ENCODE assay signal across 9 mouse cellular contexts in genomic region chr4:152285505-152285904, GRCm38 (mm10). TPM values are rescaled to one million over a fixed set of nuclear protein-coding genes. Genes with fewer than 3 reads are reported as not detected.
DNase-seq lines count a peak whose midpoint lies in the region; ATAC-seq and TF ChIP-seq lines count a peak whose summit lies in the region.
"Had no signal": no experiment of that assay in that cellular context is flagged by ENCODE, and none has a peak within 500 bp of the region (broad histone marks: within the 10 kb centered on the region; RNA-seq: fewer than 3 reads in every experiment).

No protein-coding gene starts in this region.

- no peaks in the 10 kb centered on the region for H3K27me3 ChIP-seq in kidney, adult 2 months (replicated peaks; ENCODE audit: control insufficient read depth, insufficient read depth, low read length)
- peaks cover 90% of the 10 kb centered on the region for H3K27me3 ChIP-seq in kidney, embryonic 16.5 days (ENCODE audit: insufficient read depth, low read length)
- H3K27me3 ChIP-seq in ES-Bruce4 (ENCODE audit: control insufficient read depth, insufficient read depth, low read length, poor library complexity, severe bottlenecking) = 0 out of 2 replicates have a peak, but pooled peaks cover 2% of the 10 kb centered on the region
- H3K27me3 ChIP-seq in heart, postnatal 0 days (ENCODE audit: control insufficient read depth, insufficient read depth, low read length) = peaks cover 78% of the 10 kb centered on the region
- H3K27me3 ChIP-seq in stomach, postnatal 0 days (ENCODE audit: control insufficient read depth, insufficient read depth, low read length) = peaks cover 19% of the 10 kb centered on the region; the same call in 1 of the 2 replicates

- no peak for ATAC-seq in kidney, embryonic 16.5 days (ENCODE audit: low FRiP score, low TSS enrichment)
- ATAC-seq in heart, postnatal 0 days (ENCODE audit: insufficient read depth, low read depth) = peak; percentile 21; the same call in 1 of the 2 replicates
- ATAC-seq in stomach, postnatal 0 days (ENCODE audit: low FRiP score, low TSS enrichment) = no peak
- ATAC-seq in frontal cortex, adult (ENCODE audit: low TSS enrichment) = no peak

- peak; percentile 67 for TF ChIP-seq CTCF in kidney, adult 2 months (conservative IDR thresholded peaks at IDR 0.05; ENCODE audit: insufficient read depth, insufficient read length, low read depth, low read length)
- TF ChIP-seq CTCF in ES-Bruce4 (IDR thresholded peaks at IDR 0.05; ENCODE audit: low read depth, low read length) = peak; percentile 73
- TF ChIP-seq CTCF in heart, postnatal 0 days (IDR thresholded peaks at IDR 0.05; ENCODE audit: low read depth) = peak; percentile 72
- TF ChIP-seq CTCF in lung, adult 2 months (IDR thresholded peaks at IDR 0.05; ENCODE audit: insufficient read depth, low read length) = peak; percentile 72
- TF ChIP-seq CTCF in stomach, postnatal 0 days (IDR thresholded peaks at IDR 0.05; ENCODE audit: low read depth) = peak; percentile 79

- H3K9ac ChIP-seq in kidney, embryonic 16.5 days (replicated peaks; ENCODE audit: low read length) = no peak overlapping the region
- no peak overlapping the region for H3K9ac ChIP-seq in ES-Bruce4 (ENCODE audit: low read depth, poor library complexity, severe bottlenecking)
- H3K9ac ChIP-seq in heart, postnatal 0 days (replicated peaks; ENCODE audit: low read depth, low read length) = no peak overlapping the region
- H3K9ac ChIP-seq in stomach, postnatal 0 days (ENCODE audit: low read length) = no peak overlapping the region
- H3K9ac ChIP-seq: stomach, embryonic 15.5 days had no signal

- no peak overlapping the region for H3K4me2 ChIP-seq in kidney, embryonic 16.5 days (replicated peaks; ENCODE audit: low read depth, low read length)
- H3K4me2 ChIP-seq in heart, postnatal 0 days (ENCODE audit: low read depth, low read length) = no peak overlapping the region
- H3K4me2 ChIP-seq in stomach, postnatal 0 days (replicated peaks; ENCODE audit: low read depth) = no peak overlapping the region

- 3% methylated on average over 10 of the region's 10 CpGs for WGBS in kidney, adult 2 months
- 4% methylated on average over 10 of the region's 10 CpGs for WGBS in kidney, embryonic 16.5 days
- WGBS in heart, postnatal 0 days = 3% methylated on average over 10 of the region's 10 CpGs
- WGBS in lung, adult 2 months = 4% methylated on average over 10 of the region's 10 CpGs
- WGBS in stomach, postnatal 0 days = 3% methylated on average over 10 of the region's 10 CpGs

- no peaks in the 10 kb centered on the region for H3K9me3 ChIP-seq in kidney, embryonic 16.5 days (ENCODE audit: low read length)
- H3K9me3 ChIP-seq in ES-Bruce4 (replicated peaks; ENCODE audit: control insufficient read depth, insufficient read depth, low read length, poor library complexity, severe bottlenecking) = no peaks in the 10 kb centered on the region
- no peaks in the 10 kb centered on the region for H3K9me3 ChIP-seq in heart, postnatal 0 days (replicated peaks; ENCODE audit: control insufficient read depth, low read length)
- no peaks in the 10 kb centered on the region for H3K9me3 ChIP-seq in stomach, postnatal 0 days (ENCODE audit: control insufficient read depth, low read length)
- H3K9me3 ChIP-seq: stomach, embryonic 15.5 days had no signal

- no peak for TF ChIP-seq POLR2A in kidney, adult 2 months (IDR thresholded peaks at IDR 0.05; ENCODE audit: low read depth, low read length)
- no peak for TF ChIP-seq POLR2A in ES-Bruce4 (IDR thresholded peaks at IDR 0.05; ENCODE audit: insufficient read depth, low read length)
- TF ChIP-seq POLR2A in lung, adult 2 months (IDR thresholded peaks at IDR 0.05; ENCODE audit: borderline replicate concordance, extremely low read depth, low read depth, low read length) = no peak

- H3K4me1 ChIP-seq in kidney, adult 2 months (ENCODE audit: control insufficient read depth, insufficient read depth, low read length) = no peaks in the 10 kb centered on the region
- H3K4me1 ChIP-seq in kidney, embryonic 16.5 days (ENCODE audit: insufficient read depth, low read length) = peaks cover 25% of the 10 kb centered on the region
- peaks cover 5% of the 10 kb centered on the region for H3K4me1 ChIP-seq in ES-Bruce4 (ENCODE audit: control insufficient read depth, insufficient read depth, low read length)
- H3K4me1 ChIP-seq in heart, postnatal 0 days (ENCODE audit: control insufficient read depth, insufficient read depth) = 0 out of 2 replicates have a peak, but pooled peaks cover 2% of the 10 kb centered on the region
- H3K4me1 ChIP-seq in lung, adult 2 months (ENCODE audit: control insufficient read depth, insufficient read depth, low read length) = peaks cover 3% of the 10 kb centered on the region; the same call in 1 of the 2 replicates
- H3K4me1 ChIP-seq in stomach, postnatal 0 days (replicated peaks; ENCODE audit: control insufficient read depth, insufficient read depth) = no peaks in the 10 kb centered on the region; the same call in 1 of the 2 replicates

- H3K27ac ChIP-seq in kidney, adult 2 months (ENCODE audit: insufficient read depth, low read depth, low read length) = no peak overlapping the region
- no peak overlapping the region for H3K27ac ChIP-seq in kidney, embryonic 16.5 days (ENCODE audit: low read length)
- H3K27ac ChIP-seq in ES-Bruce4 (ENCODE audit: insufficient read depth, low read length) = no peak overlapping the region
- H3K27ac ChIP-seq in heart, postnatal 0 days (ENCODE audit: low read depth) = no peak overlapping the region
- H3K27ac ChIP-seq in stomach, postnatal 0 days (replicated peaks) = no peak overlapping the region
- H3K27ac ChIP-seq: stomach, embryonic 15.5 days had no signal

- no peak overlapping the region for H3K4me3 ChIP-seq in kidney, adult 2 months (ENCODE audit: insufficient read depth, low read depth, low read length)
- no peak overlapping the region for H3K4me3 ChIP-seq in kidney, embryonic 16.5 days (ENCODE audit: low read length)
- no peak overlapping the region for H3K4me3 ChIP-seq in ES-Bruce4 (ENCODE audit: low read depth, low read length)
- H3K4me3 ChIP-seq in heart, postnatal 0 days (ENCODE audit: low read depth, low read length) = no peak overlapping the region
- no peak overlapping the region for H3K4me3 ChIP-seq in lung, adult 2 months (replicated peaks; ENCODE audit: extremely low read depth, low read depth, low read length)
- no peak overlapping the region for H3K4me3 ChIP-seq in stomach, postnatal 0 days (ENCODE audit: low read depth, low read length)

- TF ChIP-seq EP300 in ES-Bruce4 (IDR thresholded peaks at IDR 0.05; ENCODE audit: insufficient read depth, low read depth, low read length) = no peak
- TF ChIP-seq EP300 in heart, postnatal 0 days (IDR thresholded peaks at IDR 0.05; ENCODE audit: low read depth) = no peak
- TF ChIP-seq EP300 in stomach, postnatal 0 days (optimal IDR thresholded peaks at IDR 0.05) = no peak

- no peaks in the 10 kb centered on the region for H3K36me3 ChIP-seq in kidney, adult 2 months (ENCODE audit: control insufficient read depth, insufficient read depth, low read length)
- 0 out of 2 replicates have a peak, but pooled peaks cover 2% of the 10 kb centered on the region for H3K36me3 ChIP-seq in kidney, embryonic 16.5 days (ENCODE audit: insufficient read depth, low read length)
- no peaks in the 10 kb centered on the region for H3K36me3 ChIP-seq in ES-Bruce4 (ENCODE audit: control insufficient read depth, insufficient read depth, low read length, poor library complexity, severe bottlenecking)
- no peaks in the 10 kb centered on the region for H3K36me3 ChIP-seq in heart, postnatal 0 days (replicated peaks; ENCODE audit: control insufficient read depth, insufficient read depth, low read length)
- no peaks in the 10 kb centered on the region for H3K36me3 ChIP-seq in stomach, postnatal 0 days (ENCODE audit: control insufficient read depth, insufficient read depth, low read length)
- H3K36me3 ChIP-seq: stomach, embryonic 15.5 days had no signal

- peak; percentile 84 for DNase-seq in kidney, adult 2 months
- DNase-seq in cerebellum, adult 11 months = peak; percentile 77
- DNase-seq in heart, postnatal 0 days (ENCODE audit: low spot score) = peak; percentile 64
- peak; percentile 64 for DNase-seq in lung, adult 2 months
- peak; percentile 54 for DNase-seq in stomach, postnatal 0 days (ENCODE audit: low spot score)

RNA-seq across cellular contexts. Expression of gene Hes3, which starts 6.0 kb away (rescaled TPM):
- polyA plus RNA-seq in kidney, adult 2 months (2012; rRNA removed) = not detected in 2 replicates
- polyA plus RNA-seq in kidney, embryonic 16.5 days (2015; fragmentation: Nextera tagmentation; extraction: Ambion mirVana) = not detected in 2 replicates
- polyA plus RNA-seq in ES-Bruce4 (2011; ENCODE audit: insufficient read depth, insufficient read length, low read depth, missing spikeins) = not detected in 2 replicates
- not detected in 2 replicates for total RNA-seq in heart, postnatal 0 days (2014; rRNA removed; ENCODE audit: low replicate concordance)
- polyA plus RNA-seq in heart, postnatal 0 days (2015; fragmentation: Nextera tagmentation; extraction: Ambion mirVana) = not detected in 2 replicates
- 0.09 TPM in 1 of 2 replicates, not detected in the other for polyA plus RNA-seq in lung, adult 2 months (2012; rRNA removed)
- not detected in 2 replicates for polyA plus RNA-seq in stomach, postnatal 0 days (2015; fragmentation: Nextera tagmentation; extraction: Ambion mirVana)
- polyA plus RNA-seq: stomach, embryonic 15.5 days had no signal

RNA-seq across cellular contexts. Expression of gene Gpr153, which starts 11.5 kb away (rescaled TPM):
- polyA plus RNA-seq in kidney, adult 2 months (2012; rRNA removed) = 6.9 and 9.5 TPM in 2 replicates
- 5.3 and 6.2 TPM in 2 replicates for polyA plus RNA-seq in kidney, embryonic 16.5 days (2015; fragmentation: Nextera tagmentation; extraction: Ambion mirVana)
- 7.2 and 7.9 TPM in 2 replicates for polyA plus RNA-seq in ES-Bruce4 (2011; ENCODE audit: insufficient read depth, insufficient read length, low read depth, missing spikeins)
- 50.8 and 56.4 TPM in 2 replicates for total RNA-seq in heart, postnatal 0 days (2014; rRNA removed; ENCODE audit: low replicate concordance)
- polyA plus RNA-seq in heart, postnatal 0 days (2015; fragmentation: Nextera tagmentation; extraction: Ambion mirVana) = 5.0 TPM in 2 replicates
- polyA plus RNA-seq in lung, adult 2 months (2012; rRNA removed) = 40.0 and 45.6 TPM in 2 replicates
- polyA plus RNA-seq in stomach, postnatal 0 days (2015; fragmentation: Nextera tagmentation; extraction: Ambion mirVana) = 6.9 and 8.4 TPM in 2 replicates

RNA-seq across cellular contexts. Expression of gene Icmt, which starts 11.5 kb away (rescaled TPM):
- 31.2 and 32.5 TPM in 2 replicates for polyA plus RNA-seq in kidney, adult 2 months (2012; rRNA removed)
- polyA plus RNA-seq in kidney, embryonic 16.5 days (2015; fragmentation: Nextera tagmentation; extraction: Ambion mirVana) = 32.0 and 32.6 TPM in 2 replicates
- 21.4 and 22.8 TPM in 2 replicates for polyA plus RNA-seq in ES-Bruce4 (2011; ENCODE audit: insufficient read depth, insufficient read length, low read depth, missing spikeins)
- 26.1 and 38.0 TPM in 2 replicates for total RNA-seq in heart, postnatal 0 days (2014; rRNA removed; ENCODE audit: low replicate concordance)
- polyA plus RNA-seq in heart, postnatal 0 days (2015; fragmentation: Nextera tagmentation; extraction: Ambion mirVana) = 12.7 and 15.0 TPM in 2 replicates
- polyA plus RNA-seq in lung, adult 2 months (2012; rRNA removed) = 32.2 and 36.4 TPM in 2 replicates
- 9.6 and 10.2 TPM in 2 replicates for polyA plus RNA-seq in stomach, postnatal 0 days (2015; fragmentation: Nextera tagmentation; extraction: Ambion mirVana)

RNA-seq across cellular contexts. Expression of gene Rnf207, which starts 33.3 kb away (rescaled TPM):
- polyA plus RNA-seq in kidney, adult 2 months (2012; rRNA removed) = 0.19 and 0.67 TPM in 2 replicates
- 1.2 and 1.6 TPM in 2 replicates for polyA plus RNA-seq in kidney, embryonic 16.5 days (2015; fragmentation: Nextera tagmentation; extraction: Ambion mirVana)
- 3.2 and 4.2 TPM in 2 replicates for polyA plus RNA-seq in ES-Bruce4 (2011; ENCODE audit: insufficient read depth, insufficient read length, low read depth, missing spikeins)
- 171 and 226 TPM in 2 replicates for total RNA-seq in heart, postnatal 0 days (2014; rRNA removed; ENCODE audit: low replicate concordance)
- polyA plus RNA-seq in heart, postnatal 0 days (2015; fragmentation: Nextera tagmentation; extraction: Ambion mirVana) = 109 and 115 TPM in 2 replicates
- 5.8 and 5.9 TPM in 2 replicates for polyA plus RNA-seq in lung, adult 2 months (2012; rRNA removed)
- polyA plus RNA-seq in stomach, postnatal 0 days (2015; fragmentation: Nextera tagmentation; extraction: Ambion mirVana) = 0.40 and 0.46 TPM in 2 replicates

RNA-seq across cellular contexts. Expression of gene Rpl22, which starts 40.0 kb away (rescaled TPM):
- 45.4 and 90.1 TPM in 2 replicates for polyA plus RNA-seq in kidney, adult 2 months (2012; rRNA removed)
- 295 and 333 TPM in 2 replicates for polyA plus RNA-seq in kidney, embryonic 16.5 days (2015; fragmentation: Nextera tagmentation; extraction: Ambion mirVana)
- polyA plus RNA-seq in ES-Bruce4 (2011; ENCODE audit: insufficient read depth, insufficient read length, low read depth, missing spikeins) = 1,917 and 1,978 TPM in 2 replicates
- 118 and 122 TPM in 2 replicates for total RNA-seq in heart, postnatal 0 days (2014; rRNA removed; ENCODE audit: low replicate concordance)
- 224 and 235 TPM in 2 replicates for polyA plus RNA-seq in heart, postnatal 0 days (2015; fragmentation: Nextera tagmentation; extraction: Ambion mirVana)
- polyA plus RNA-seq in lung, adult 2 months (2012; rRNA removed) = 20.3 and 43.0 TPM in 2 replicates
- polyA plus RNA-seq in stomach, postnatal 0 days (2015; fragmentation: Nextera tagmentation; extraction: Ambion mirVana) = 351 and 372 TPM in 2 replicates
